Mouse (Mus musculus): Measurements from ENCODE around the gene Efemp2.

DNA sequence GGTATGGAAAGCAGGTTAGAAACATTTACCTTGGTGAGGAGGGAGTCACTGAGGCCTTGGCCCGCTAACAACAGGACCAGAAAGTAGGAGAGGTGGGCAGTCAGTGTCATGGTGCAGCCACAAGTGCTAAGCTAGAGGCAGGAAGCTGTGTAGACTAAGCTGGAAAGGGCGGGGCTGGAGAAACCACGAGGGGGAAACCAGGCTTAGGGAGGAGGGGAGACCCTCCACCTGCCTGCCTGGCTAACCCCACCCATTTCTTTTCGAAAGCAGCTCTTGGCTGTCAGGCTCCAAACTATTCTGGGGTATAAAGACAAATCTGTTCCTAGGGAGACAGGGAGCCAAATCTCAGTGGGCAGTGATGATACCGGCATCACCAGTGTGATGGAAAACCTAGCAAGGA, 5.4 kb upstream of the Efemp2 start, which contains the start of gene Ctsw:
- no peak for TF ChIP-seq USF1 (IDR thresholded peaks at IDR 0.05; ENCODE audit: low read depth)
- TF ChIP-seq CTCF (IDR thresholded peaks at IDR 0.05; ENCODE audit: control insufficient read depth, insufficient read depth, insufficient read length): no peak
- TF ChIP-seq MAX (IDR thresholded peaks at IDR 0.05): no peak

Measured in C2C12 (cell line).